Mouse (Mus musculus): ENCODE data around the gene Mutyh. TPM values are rescaled to one million over a fixed set of nuclear protein-coding genes. Genes with fewer than 3 reads are reported as not detected.
"Not testable (repeated sequence)": the region's sequence is repeated elsewhere in the genome, so short reads cannot be mapped to it uniquely, and the experiment has no call there.

The Mutyh gene
- total and polyA plus RNA-seq, 3 experiments: 6.1 to 17.9 (median 15.9) TPM

- Histone ChIP-seq H3K4me3 (ENCODE audit: low read depth, low read length) (no peak overlapping the region), H3K9me3 (replicated peaks) (no peaks in the 10 kb centered on the region), H3K4me1 (ENCODE audit: insufficient read depth, low read depth, low read length) (peaks cover 5% of the 10 kb centered on the region), H3K36me3 (replicated peaks) (no peaks in the 10 kb centered on the region), H3K27me3 (ENCODE audit: insufficient read depth, low read length) (peaks cover 38% of the 10 kb centered on the region)
- no peak for TF ChIP-seq TAL1 (conservative IDR thresholded peaks at IDR 0.05; ENCODE audit: low read depth, low read length)
- no peak for TF ChIP-seq GATA2 (IDR thresholded peaks at IDR 0.05; ENCODE audit: borderline replicate concordance, low read depth, low read length)
- TF ChIP-seq CTCF (IDR thresholded peaks at IDR 0.05; ENCODE audit: low read depth, low read length): no peak
- TF ChIP-seq POLR2AphosphoS5 (IDR thresholded peaks at IDR 0.05; ENCODE audit: insufficient replicate concordance, low read depth, low read length): no peak
- no peak for TF ChIP-seq GATA1 (IDR thresholded peaks at IDR 0.05; ENCODE audit: borderline replicate concordance, low read length)
- ATAC-seq (ENCODE audit: extremely low read depth, insufficient number of reproducible peaks, low FRiP score, poor library complexity, severe bottlenecking) (no peak), DNase-seq (ENCODE audit: low spot score) (no peak)
These were observed 17.1 kb downstream of the Mutyh start for GRCm38 (mm10) chr4:116824541-116825004.

- no peak for ATAC-seq (ENCODE audit: extremely low read depth, insufficient number of reproducible peaks, low FRiP score, poor library complexity, severe bottlenecking)
These were observed 20.3 kb downstream of the Mutyh start for GRCm38 (mm10) chr4:116827819-116828218.

GRCm38 (mm10) chr4:116829364-116830069, 22.0 kb downstream of the Mutyh start:
- ATAC-seq (ENCODE audit: extremely low read depth, insufficient number of reproducible peaks, low FRiP score, poor library complexity, severe bottlenecking) (no peak), DNase-seq (ENCODE audit: low spot score) (no peak)
- TF ChIP-seq GATA2 (IDR thresholded peaks at IDR 0.05; ENCODE audit: borderline replicate concordance, low read depth, low read length): no peak
- no peak for TF ChIP-seq GATA1 (IDR thresholded peaks at IDR 0.05; ENCODE audit: borderline replicate concordance, low read length)
- TF ChIP-seq TAL1 (conservative IDR thresholded peaks at IDR 0.05; ENCODE audit: low read depth, low read length): no peak
- TF ChIP-seq CTCF (IDR thresholded peaks at IDR 0.05; ENCODE audit: low read depth, low read length): no peak
- TF ChIP-seq POLR2AphosphoS5 (IDR thresholded peaks at IDR 0.05; ENCODE audit: insufficient replicate concordance, low read depth, low read length): no peak
- Histone ChIP-seq H3K27me3 (ENCODE audit: insufficient read depth, low read length) (peaks cover 17% of the 10 kb centered on the region), H3K4me3 (ENCODE audit: low read depth, low read length) (no peak overlapping the region), H3K4me1 (ENCODE audit: insufficient read depth, low read depth, low read length) (no peaks in the 10 kb centered on the region), H3K9me3 (replicated peaks) (no peaks in the 10 kb centered on the region), H3K36me3 (replicated peaks) (no peaks in the 10 kb centered on the region)

More at GRCm38 (mm10) chr4:116827819-116828218, 20.3 kb downstream of the Mutyh start:
- no peak for TF ChIP-seq GATA2 (IDR thresholded peaks at IDR 0.05; ENCODE audit: borderline replicate concordance, low read depth, low read length)
- TF ChIP-seq CTCF (IDR thresholded peaks at IDR 0.05; ENCODE audit: low read depth, low read length): peak; percentile 70
- no peaks in the 10 kb centered on the region for H3K9me3 ChIP-seq (replicated peaks)
- H3K4me1 ChIP-seq (ENCODE audit: insufficient read depth, low read depth, low read length): no peaks in the 10 kb centered on the region
- DNase-seq (ENCODE audit: low spot score): peak; percentile 77
- H3K27me3 ChIP-seq (ENCODE audit: insufficient read depth, low read length): peaks cover 19% of the 10 kb centered on the region
- H3K36me3 ChIP-seq (replicated peaks): no peaks in the 10 kb centered on the region
- no peak overlapping the region for H3K4me3 ChIP-seq (ENCODE audit: low read depth, low read length)

- ATAC-seq (ENCODE audit: extremely low read depth, insufficient number of reproducible peaks, low FRiP score, poor library complexity, severe bottlenecking) (no peak), DNase-seq (ENCODE audit: low spot score) (no peak)
- peaks cover 12% of the 10 kb centered on the region for H3K27me3 ChIP-seq (ENCODE audit: insufficient read depth, low read length)
- TF ChIP-seq TAL1 (conservative IDR thresholded peaks at IDR 0.05; ENCODE audit: low read depth, low read length): no peak
- TF ChIP-seq GATA1 (IDR thresholded peaks at IDR 0.05; ENCODE audit: borderline replicate concordance, low read length): no peak
- H3K36me3 ChIP-seq (replicated peaks): no peaks in the 10 kb centered on the region
- no peaks in the 10 kb centered on the region for H3K4me1 ChIP-seq (ENCODE audit: insufficient read depth, low read depth, low read length)
- no peak overlapping the region for H3K4me3 ChIP-seq (ENCODE audit: low read depth, low read length)
- no peaks in the 10 kb centered on the region for H3K9me3 ChIP-seq (replicated peaks)
These were observed 22.5 kb downstream of the Mutyh start for GRCm38 (mm10) chr4:116830070-116830368.

GRCm38 (mm10) chr4:116838999-116839398, 31.5 kb downstream of the Mutyh start:
- Histone ChIP-seq H3K4me3 (ENCODE audit: low read depth, low read length) (no peak overlapping the region), H3K36me3 (replicated peaks) (no peaks in the 10 kb centered on the region), H3K4me1 (ENCODE audit: insufficient read depth, low read depth, low read length) (peaks cover 6% of the 10 kb centered on the region; the same call in 1 of the 2 replicates), H3K9me3 (replicated peaks) (no peaks in the 10 kb centered on the region), H3K27me3 (ENCODE audit: insufficient read depth, low read length) (peaks cover 3% of the 10 kb centered on the region; the same call in 1 of the 2 replicates)
- no peak for ATAC-seq (ENCODE audit: extremely low read depth, insufficient number of reproducible peaks, low FRiP score, poor library complexity, severe bottlenecking)
- DNase-seq (ENCODE audit: low spot score): no peak
- TF ChIP-seq GATA1 (IDR thresholded peaks at IDR 0.05; ENCODE audit: borderline replicate concordance, low read length): no peak
- TF ChIP-seq GATA2 (IDR thresholded peaks at IDR 0.05; ENCODE audit: borderline replicate concordance, low read depth, low read length): no peak
- TF ChIP-seq CTCF (IDR thresholded peaks at IDR 0.05; ENCODE audit: low read depth, low read length): no peak
- no peak for TF ChIP-seq POLR2AphosphoS5 (IDR thresholded peaks at IDR 0.05; ENCODE audit: insufficient replicate concordance, low read depth, low read length)

- not testable (repeated sequence) for DNase-seq (ENCODE audit: low spot score); H3K36me3 ChIP-seq (replicated peaks); H3K9me3 ChIP-seq (replicated peaks); H3K4me3 ChIP-seq (ENCODE audit: low read depth, low read length); H3K27me3 ChIP-seq (ENCODE audit: insufficient read depth, low read length); ATAC-seq (ENCODE audit: extremely low read depth, insufficient number of reproducible peaks, low FRiP score, poor library complexity, severe bottlenecking); H3K4me1 ChIP-seq (ENCODE audit: insufficient read depth, low read depth, low read length)
These were observed 32.6 kb downstream of the Mutyh start for GRCm38 (mm10) chr4:116840096-116840495.

- no peaks in the 10 kb centered on the region for H3K36me3 ChIP-seq (replicated peaks)
- TF ChIP-seq TAL1 (conservative IDR thresholded peaks at IDR 0.05; ENCODE audit: low read depth, low read length): no peak
- no peak for TF ChIP-seq CTCF (IDR thresholded peaks at IDR 0.05; ENCODE audit: low read depth, low read length)
- no peak for TF ChIP-seq POLR2AphosphoS5 (IDR thresholded peaks at IDR 0.05; ENCODE audit: insufficient replicate concordance, low read depth, low read length)
- TF ChIP-seq GATA2 (IDR thresholded peaks at IDR 0.05; ENCODE audit: borderline replicate concordance, low read depth, low read length): no peak
- TF ChIP-seq GATA1 (IDR thresholded peaks at IDR 0.05; ENCODE audit: borderline replicate concordance, low read length): no peak
- peaks cover 6% of the 10 kb centered on the region; the same call in 1 of the 2 replicates for H3K4me1 ChIP-seq (ENCODE audit: insufficient read depth, low read depth, low read length)
- ATAC-seq (ENCODE audit: extremely low read depth, insufficient number of reproducible peaks, low FRiP score, poor library complexity, severe bottlenecking) (no peak), DNase-seq (ENCODE audit: low spot score) (no peak)
- H3K27me3 ChIP-seq (ENCODE audit: insufficient read depth, low read length): peaks cover 13% of the 10 kb centered on the region
- H3K9me3 ChIP-seq (replicated peaks): no peaks in the 10 kb centered on the region; the same call in 1 of the 2 replicates
- no peak overlapping the region for H3K4me3 ChIP-seq (ENCODE audit: low read depth, low read length)
These were observed 33.3 kb downstream of the Mutyh start for GRCm38 (mm10) chr4:116840841-116841240.
